Mouse (Mus musculus) cerebellum, adult 11-12 months (tissue): ENCODE measurements around the gene Acer2.

Experiments used
- DNase-seq: peaks from one replicate; pipeline ENCODE4 v3.0.0; 2022

Acer2 gene

GRCm38 (mm10) chr4:86977272-86977671 lies 103.1 kb downstream of the Acer2 start:
- DNase-seq = no peak
